Mouse (Mus musculus) stomach, embryonic 14.5 days (tissue): Measurements from ENCODE around the gene Kcnj5. TPM values are rescaled to one million over a fixed set of nuclear protein-coding genes. Genes with fewer than 3 reads are reported as not detected.

Experiments used
- ATAC-seq: fragments of 200-750 bp; cut with Nextera tagmentation; 2 replicates; pipeline ENCODE4 v1.8.0; 2017; ENCODE audit warnings: low read depth, moderate TSS enrichment; ENCODE audit not compliant: insufficient number of reproducible peaks, insufficient read depth, low FRiP score
- H3K27ac ChIP-seq: fragments of 300-500 bp; sonication (generic); 2 replicates; pipeline ENCODE4 v1.5.1; 2014; ENCODE audit warnings: mild to moderate bottlenecking, low read length, moderate library complexity, mixed read lengths
- H3K27me3 ChIP-seq: fragments of 300-500 bp; sonication (generic); 2 replicates; pipeline ENCODE4 v1.6.1; 2014; ENCODE audit warnings: low read length, control low read depth, mixed read lengths; ENCODE audit not compliant: control insufficient read depth, insufficient read depth
- H3K36me3 ChIP-seq: fragments of 300-500 bp; sonication (generic); 2 replicates; pipeline ENCODE4 v1.6.1; 2014; ENCODE audit warnings: mild to moderate bottlenecking, control low read depth, low read length, moderate library complexity, mixed read lengths; ENCODE audit not compliant: control insufficient read depth, insufficient read depth
- H3K4me1 ChIP-seq: fragments of 300-500 bp; sonication (generic); 2 replicates; pipeline ENCODE4 v1.6.1; 2014; ENCODE audit warnings: low read length, control low read depth, mixed read lengths; ENCODE audit not compliant: control insufficient read depth, insufficient read depth
- H3K4me2 ChIP-seq: fragments of 300-500 bp; sonication (generic); replicated peaks from 2 replicates; pipeline ENCODE4 v1.6.1; 2014; ENCODE audit warnings: low read depth, low read length, control low read depth
- H3K4me3 ChIP-seq: fragments of 300-500 bp; sonication (generic); 2 replicates; pipeline ENCODE4 v1.5.1; 2014; ENCODE audit warnings: low read depth, low read length, control low read depth
- H3K9ac ChIP-seq: fragments of 300-500 bp; sonication (generic); replicated peaks from 2 replicates; pipeline ENCODE4 v1.6.1; 2014; ENCODE audit warnings: low read depth, mild to moderate bottlenecking, control low read depth, low read length, moderate library complexity, mixed read lengths
- H3K9me3 ChIP-seq: fragments of 300-500 bp; sonication (generic); 2 replicates; pipeline ENCODE4 v1.6.1; 2016; ENCODE audit warnings: low read depth, low read length, control low read depth; ENCODE audit not compliant: control insufficient read depth
- WGBS: fragments of 180-500 bp; shearing (Covaris S2); extraction: QIAGEN DNeasy Blood & Tissue Kit; methylation state at CpG from one replicate; pipeline ENCODE4 v1.1.7; 2014; 5-methylcytosine and 5-hydroxymethylcytosine counted together
- polyA plus RNA-seq: library from polyadenylated mRNA; unstranded; fragments of >200 nt; fragmentation: Nextera tagmentation; extraction: Ambion mirVana; gene quantifications from 2 replicates; pipeline ENCODE4 v1.2.1, GENCODE M21; 2014

Gene Kcnj5
- polyA plus RNA-seq, 1 experiment from 2014 or later = 0.09 TPM

DNA sequence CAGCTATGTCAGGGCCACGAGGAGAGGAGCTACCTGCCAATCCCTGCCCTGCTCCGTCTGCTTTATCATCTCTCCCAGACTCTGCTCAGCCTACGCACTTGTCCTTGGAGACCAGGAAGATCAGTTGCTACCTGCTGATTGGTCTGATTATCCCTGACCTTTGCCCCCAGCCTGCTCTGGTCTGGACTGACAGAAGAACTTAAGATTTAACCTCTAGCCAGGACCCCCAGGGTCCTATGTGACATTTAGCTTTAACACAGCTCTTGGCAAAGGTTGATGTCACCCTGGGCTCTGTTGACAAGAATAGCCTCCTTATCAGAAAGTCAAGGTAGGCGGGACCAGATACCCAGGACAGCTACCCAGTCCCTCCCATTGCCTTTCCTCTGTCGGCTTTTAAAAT is 3.3 kb downstream of the Kcnj5 start:
- 33% methylated on average over 5 of the region's 5 CpGs for WGBS

DNA sequence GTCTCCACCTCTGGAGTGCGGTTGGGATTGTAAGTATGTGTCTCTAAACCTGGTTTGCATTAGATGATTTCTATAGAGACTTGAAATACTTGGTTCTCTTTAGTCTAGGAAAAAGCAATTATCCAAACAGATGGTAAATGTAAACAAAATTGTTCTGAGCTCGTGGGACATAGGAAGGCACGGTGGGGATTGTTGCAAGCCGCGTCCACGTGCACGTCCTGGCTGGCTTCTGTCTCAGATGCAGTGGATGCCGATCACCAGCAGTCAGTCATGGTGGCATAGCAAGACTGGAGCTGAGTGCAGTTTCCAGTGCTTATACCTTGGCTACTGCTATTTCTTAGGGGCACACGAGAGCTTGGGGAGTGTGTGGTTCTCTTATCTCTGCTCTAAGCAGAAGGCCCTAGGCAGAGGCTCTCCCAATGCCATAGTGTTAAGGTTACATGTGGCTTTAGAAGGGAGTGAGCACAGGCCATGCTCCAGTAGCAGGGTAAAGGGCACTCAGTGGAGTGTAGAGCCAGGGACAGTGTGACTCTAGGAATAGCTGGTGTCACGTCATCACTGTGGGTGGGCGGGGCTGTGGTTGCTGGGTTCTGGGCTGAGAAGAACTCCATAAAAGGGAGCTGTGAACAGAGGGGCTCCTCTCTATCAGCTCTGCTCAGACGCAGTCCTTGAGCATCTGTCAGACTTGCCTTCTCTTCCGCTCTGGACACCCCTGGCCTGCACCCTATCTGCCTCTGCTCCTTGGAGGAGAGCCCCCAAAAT is 8.6 kb downstream of the Kcnj5 start:
- Histone ChIP-seq H3K36me3 (no peaks in the 10 kb centered on the region), H3K9me3 (no peaks in the 10 kb centered on the region), H3K4me1 (no peaks in the 10 kb centered on the region), H3K27me3 (no peaks in the 10 kb centered on the region), H3K4me2 (no peak overlapping the region), H3K4me3 (no peak overlapping the region), H3K9ac (no peak overlapping the region), H3K27ac (no peak overlapping the region)
- 60% methylated on average over 13 of the region's 13 CpGs for WGBS
- ATAC-seq = no peak

More for the DNA sequence above, 3.3 kb downstream of the Kcnj5 start:
- Histone ChIP-seq H3K9me3 (no peaks in the 10 kb centered on the region), H3K27me3 (peaks cover 27% of the 10 kb centered on the region), H3K4me2 (no peak overlapping the region), H3K27ac (no peak overlapping the region), H3K36me3 (no peaks in the 10 kb centered on the region), H3K9ac (no peak overlapping the region), H3K4me3 (no peak overlapping the region), H3K4me1 (peaks cover 7% of the 10 kb centered on the region; the same call in 1 of the 2 replicates)
- 0 out of 2 replicates have a peak, but pooled peaks have one; percentile 42 for ATAC-seq

DNA sequence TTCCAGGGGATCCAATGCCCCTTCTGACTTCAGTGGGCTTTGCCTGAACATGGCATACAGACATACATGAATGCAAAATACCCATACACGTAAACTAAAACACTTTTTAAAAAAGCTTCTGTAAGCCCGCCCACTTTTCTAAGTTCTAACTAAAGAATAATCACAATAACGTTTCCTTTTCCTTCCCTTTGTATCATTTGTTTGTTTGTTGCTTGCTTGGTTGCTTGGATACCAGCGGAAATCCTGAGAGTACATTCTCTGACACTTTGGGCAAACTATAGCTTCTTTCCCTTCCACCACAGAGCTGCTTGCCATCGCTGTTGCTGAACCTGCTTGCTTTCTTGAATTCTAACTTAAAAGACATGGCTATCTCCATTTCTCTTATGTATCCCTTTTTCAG is 13.0 kb downstream of the Kcnj5 start:
- Histone ChIP-seq H3K36me3 (no peaks in the 10 kb centered on the region), H3K9me3 (no peaks in the 10 kb centered on the region), H3K4me1 (no peaks in the 10 kb centered on the region), H3K27me3 (no peaks in the 10 kb centered on the region), H3K27ac (no peak overlapping the region), H3K9ac (no peak overlapping the region), H3K4me2 (no peak overlapping the region), H3K4me3 (no peak overlapping the region)
- WGBS = 79% methylated on average over 5 of the region's 5 CpGs
- ATAC-seq = no peak

DNA sequence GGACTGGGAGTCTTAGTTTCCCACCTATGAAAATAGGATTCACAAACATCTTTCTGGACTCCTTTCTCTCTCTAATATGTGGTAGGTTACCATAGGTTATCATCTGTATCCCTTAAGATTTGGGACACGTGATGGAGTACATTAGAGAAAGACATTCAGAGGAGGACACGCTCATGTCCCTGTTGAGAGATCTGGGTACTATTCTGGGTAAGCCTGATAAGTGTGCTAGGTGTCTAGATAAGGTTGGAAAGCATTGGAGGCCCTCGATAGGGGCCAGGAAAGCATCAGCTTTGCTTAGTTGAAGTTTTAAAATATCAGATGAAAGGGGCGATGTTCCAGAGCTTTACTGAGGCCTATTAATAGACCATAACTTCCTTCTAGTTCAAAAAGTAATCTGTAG is 15.4 kb downstream of the Kcnj5 start:
- Histone ChIP-seq H3K4me1 (no peaks in the 10 kb centered on the region), H3K9ac (no peak overlapping the region), H3K4me3 (no peak overlapping the region), H3K4me2 (no peak overlapping the region), H3K9me3 (no peaks in the 10 kb centered on the region), H3K36me3 (no peaks in the 10 kb centered on the region), H3K27me3 (no peaks in the 10 kb centered on the region), H3K27ac (no peak overlapping the region)
- WGBS = 86% methylated on average over 4 of the region's 4 CpGs
- no peak for ATAC-seq

DNA sequence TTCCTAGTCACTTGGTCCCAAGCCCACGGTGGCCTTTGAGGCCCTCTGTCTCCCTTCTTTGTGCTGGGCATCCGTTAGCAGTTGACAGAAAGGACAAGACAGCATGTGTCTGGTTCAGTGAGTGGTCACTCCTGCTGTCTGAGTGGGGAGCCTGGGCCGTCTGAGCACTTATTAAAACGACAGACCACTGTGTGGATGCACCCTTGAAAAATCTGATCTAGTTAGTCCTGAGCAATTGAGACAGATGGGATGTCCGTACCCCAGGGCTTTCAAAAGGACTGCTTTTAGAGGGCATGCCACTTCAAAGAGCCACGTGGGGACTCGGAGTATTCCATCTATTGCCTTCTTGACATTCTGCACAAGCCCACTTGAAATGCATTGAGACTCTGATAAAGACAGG is 20.5 kb downstream of the Kcnj5 start:
- H3K4me3 ChIP-seq = no peak overlapping the region
- 69% methylated on average over 7 of the region's 7 CpGs for WGBS
- no peak for ATAC-seq
- H3K27ac ChIP-seq = no peak overlapping the region
- H3K4me2 ChIP-seq = no peak overlapping the region
- H3K4me1 ChIP-seq = peaks cover 4% of the 10 kb centered on the region; the same call in 1 of the 2 replicates
- H3K27me3 ChIP-seq = no peaks in the 10 kb centered on the region
- H3K36me3 ChIP-seq = no peaks in the 10 kb centered on the region
- no peak overlapping the region for H3K9ac ChIP-seq
- no peaks in the 10 kb centered on the region for H3K9me3 ChIP-seq

DNA sequence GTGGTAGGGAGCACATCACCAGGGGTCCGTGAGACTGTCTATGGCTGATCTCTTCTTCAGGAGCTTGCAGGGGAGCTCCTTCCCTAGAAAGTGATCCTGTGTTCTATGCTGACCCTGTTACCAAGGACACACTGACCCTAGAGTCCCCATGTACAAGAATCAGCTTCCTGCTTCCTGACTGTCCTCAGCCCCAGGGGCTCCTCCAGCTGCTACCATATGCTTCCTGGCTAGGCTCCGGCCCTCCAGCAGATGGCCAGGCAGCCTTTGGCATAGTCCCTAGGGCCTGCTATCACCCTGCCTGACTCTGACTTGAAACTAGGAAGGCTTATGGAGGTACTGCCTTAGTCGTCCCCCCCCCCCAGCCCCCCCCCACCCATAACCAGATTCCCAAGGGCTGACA is 24.0 kb downstream of the Kcnj5 start:
- ATAC-seq = peak; percentile 67; the same call in 1 of the 2 replicates
- H3K4me3 ChIP-seq = no peak overlapping the region
- no peaks in the 10 kb centered on the region for H3K27me3 ChIP-seq
- H3K36me3 ChIP-seq = no peaks in the 10 kb centered on the region
- H3K9me3 ChIP-seq = no peaks in the 10 kb centered on the region
- H3K27ac ChIP-seq = no peak overlapping the region; the same call in 1 of the 2 replicates
- H3K4me1 ChIP-seq = peaks cover 4% of the 10 kb centered on the region; the same call in 1 of the 2 replicates
- no peak overlapping the region for H3K4me2 ChIP-seq
- no peak overlapping the region for H3K9ac ChIP-seq
- WGBS = 45% methylated on average over 3 of the region's 3 CpGs

DNA sequence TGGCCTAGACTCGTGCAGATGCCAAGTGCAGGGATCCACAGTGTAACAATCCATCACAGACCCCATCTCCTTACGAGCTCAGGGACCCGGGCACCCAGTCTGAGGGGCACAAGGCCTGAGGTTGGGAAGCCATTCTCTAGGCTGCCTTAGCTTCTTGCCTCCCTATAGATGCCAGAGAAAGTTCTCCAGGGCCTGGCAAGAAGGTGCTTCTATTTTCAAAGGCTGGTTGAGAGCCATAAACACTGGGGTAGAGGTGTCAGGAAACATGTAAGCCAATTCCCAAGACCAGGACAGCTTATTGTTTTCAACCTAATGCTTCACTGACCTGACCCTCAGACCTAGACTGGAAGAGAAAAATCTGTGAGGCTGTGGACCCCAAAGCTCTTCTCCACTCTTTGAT is 28.2 kb downstream of the Kcnj5 start:
- no peaks in the 10 kb centered on the region for H3K27me3 ChIP-seq
- no peak overlapping the region for H3K4me2 ChIP-seq
- H3K4me3 ChIP-seq = no peak overlapping the region
- H3K36me3 ChIP-seq = no peaks in the 10 kb centered on the region
- peaks cover 10% of the 10 kb centered on the region; the same call in 1 of the 2 replicates for H3K4me1 ChIP-seq
- H3K27ac ChIP-seq = no peak overlapping the region
- 90% methylated on average over 3 of the region's 3 CpGs for WGBS
- H3K9ac ChIP-seq = no peak overlapping the region
- no peaks in the 10 kb centered on the region for H3K9me3 ChIP-seq
- no peak for ATAC-seq

DNA sequence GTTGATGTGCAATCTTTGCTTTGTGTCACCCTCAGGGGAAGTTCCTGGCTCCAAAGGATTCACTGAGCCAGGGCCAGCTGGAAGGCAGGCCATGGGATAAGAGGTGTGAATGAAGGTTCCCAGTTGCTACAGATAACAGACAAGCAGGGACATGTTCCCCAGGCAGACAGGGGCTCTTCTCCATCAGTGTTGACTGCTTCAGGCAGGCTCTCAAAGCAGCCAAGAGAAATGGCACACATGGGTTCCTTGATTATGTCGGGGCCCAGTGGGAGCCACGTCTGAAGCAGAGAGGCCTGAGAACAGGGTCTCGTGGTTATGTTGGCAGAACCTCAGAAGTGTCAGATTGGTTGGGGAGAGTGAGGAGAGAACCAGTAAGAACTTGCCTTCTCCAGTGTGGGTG is 30.1 kb downstream of the Kcnj5 start:
- Histone ChIP-seq H3K4me1 (0 out of 2 replicates have a peak, but pooled peaks cover 6% of the 10 kb centered on the region), H3K4me2 (no peak overlapping the region), H3K9me3 (no peaks in the 10 kb centered on the region), H3K4me3 (no peak overlapping the region), H3K27ac (no peak overlapping the region), H3K36me3 (no peaks in the 10 kb centered on the region), H3K27me3 (no peaks in the 10 kb centered on the region), H3K9ac (no peak overlapping the region)
- 73% methylated on average over 3 of the region's 3 CpGs for WGBS
- ATAC-seq = no peak
